Mouse (Mus musculus): ENCODE data around the gene Enpp3. TPM values are rescaled to one million over a fixed set of nuclear protein-coding genes. Genes with fewer than 3 reads are reported as not detected.

The Enpp3 gene
- polyA plus RNA-seq (2017; shearing (Covaris generic)): 1 to 10 TPM in 1 of 2 experiments, under 1 TPM in 1; 0.53 to 2.0 TPM

DNA sequence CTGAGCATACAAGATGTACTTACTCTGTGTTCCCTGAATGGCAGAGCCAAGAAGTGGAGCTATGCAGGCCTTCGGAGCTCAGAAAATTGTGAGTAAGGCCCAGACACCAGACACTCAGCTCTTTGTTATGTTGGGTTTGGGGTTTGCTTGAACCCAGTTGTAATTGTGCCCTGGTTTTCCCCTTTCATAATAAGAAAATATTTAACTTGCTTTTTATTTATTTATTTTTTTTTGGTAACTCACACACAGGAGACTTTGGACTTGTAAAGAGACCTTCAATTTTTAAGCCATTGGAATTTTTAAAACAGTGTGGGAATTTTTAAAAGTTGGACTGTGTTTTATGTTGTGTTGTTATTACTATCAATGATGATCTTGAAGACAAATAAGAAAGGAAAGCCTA lies at the start of gene Enpp3:
Enpp3 (minus strand) TSS at position 148 of the 400 bp plus-strand sequence.

DNA sequence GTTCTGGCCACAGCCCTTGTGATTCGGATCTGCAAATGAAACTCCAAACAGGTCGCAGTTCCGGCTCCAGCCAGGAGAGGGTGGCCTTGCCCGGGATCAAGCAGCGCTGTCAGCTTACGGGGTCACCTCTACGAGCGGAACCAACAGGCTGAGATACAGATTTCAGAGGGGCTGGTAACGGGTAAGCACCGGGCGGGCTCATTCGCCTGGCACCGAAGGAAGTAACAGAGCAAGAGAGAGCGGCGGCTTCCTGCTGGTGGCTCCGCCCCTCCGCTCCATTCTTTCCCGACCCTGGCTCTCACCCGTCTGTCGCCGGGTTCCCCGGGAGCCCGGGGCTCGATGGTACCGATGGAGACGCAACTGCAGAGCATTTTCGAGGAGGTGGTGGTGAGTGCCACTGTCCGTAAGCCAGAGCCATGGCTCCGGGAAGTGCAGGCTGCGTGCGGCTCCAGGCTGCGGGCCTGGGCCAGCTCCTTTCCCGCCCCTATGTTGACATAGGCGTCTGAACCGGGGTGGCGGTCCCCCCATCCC lies 27.2 kb upstream of the Enpp3 start, which contains the start of gene Med23:
Med23 (plus strand) TSS at position 227 of the 531 bp plus-strand sequence.

Other genes starting within 250 kb of the Enpp3 start
- 1 to 10 TPM in 1 of 2 experiments, under 1 TPM in 1; 0.19 to 1.4 TPM for gene Ccn2, start 247.4 kb downstream of the Enpp3 start, polyA plus RNA-seq (2017; shearing (Covaris generic))
- gene Enpp1, start 130.7 kb downstream of the Enpp3 start, polyA plus RNA-seq (2017; shearing (Covaris generic)): 10 to 100 TPM; 13.7 to 14.9 TPM
- gene Med23, start 27.2 kb upstream of the Enpp3 start, polyA plus RNA-seq (2017; shearing (Covaris generic)): 10 to 100 TPM; 35.8 to 38.9 TPM
- 1 to 10 TPM in 1 of 2 experiments, under 1 TPM in 1; 0.83 to 3.8 TPM for gene Arg1, start 84.7 kb upstream of the Enpp3 start, polyA plus RNA-seq (2017; shearing (Covaris generic))

All from inflammation-experienced regulatory T-cells (primary cell).